Mouse (Mus musculus) spleen, adult 2 months (tissue): ENCODE data around the gene Nedd9. TPM values are rescaled to one million over a fixed set of nuclear protein-coding genes. Genes with fewer than 3 reads are reported as not detected.

Experiments used
- DNase-seq, 2 experiments: peaks; one replicate each; pipeline versions ENCODE4 v3.0.0 to v3.0.0-alpha.2; 2012 to 2021; ENCODE audit warnings: low spot score in 2 of 2, low read depth in 1 of 2
- H3K27ac ChIP-seq: fragments of 200-500 bp; 2 replicates; pipeline ENCODE4 v1.5.1; 2012; ENCODE audit warnings: low read length, inconsistent platforms; ENCODE audit not compliant: insufficient read depth
- H3K27me3 ChIP-seq: fragments of 200-500 bp; 2 replicates; pipeline ENCODE4 v1.6.1; 2012; ENCODE audit warnings: mild to moderate bottlenecking, moderate library complexity, low read length, inconsistent platforms; ENCODE audit not compliant: control insufficient read depth, insufficient read depth
- H3K36me3 ChIP-seq: fragments of 200-500 bp; 2 replicates; pipeline ENCODE4 v1.6.1; 2012; ENCODE audit warnings: mild to moderate bottlenecking, low read length, inconsistent platforms; ENCODE audit not compliant: control insufficient read depth, insufficient read depth
- H3K4me1 ChIP-seq: fragments of 200-500 bp; 2 replicates; pipeline ENCODE4 v1.6.1; 2011; ENCODE audit warnings: inconsistent platforms; ENCODE audit not compliant: control insufficient read depth, insufficient read depth, insufficient read length
- H3K4me3 ChIP-seq: fragments of 200-500 bp; 2 replicates; pipeline ENCODE4 v1.5.1; 2011; ENCODE audit warnings: mild to moderate bottlenecking, inconsistent platforms; ENCODE audit not compliant: insufficient read depth, insufficient read length; ENCODE audit errors: extremely low read depth
- CTCF ChIP-seq: fragments of 200-500 bp; IDR thresholded peaks from 2 replicates; pipeline ENCODE4 v1.5.1; 2011; ENCODE audit warnings: mild to moderate bottlenecking, inconsistent platforms; ENCODE audit not compliant: insufficient read depth, insufficient read length, insufficient replicate concordance; ENCODE audit errors: extremely low read depth
- POLR2A ChIP-seq: fragments of 200-500 bp; IDR thresholded peaks from 2 replicates; pipeline ENCODE4 v1.6.1; 2011; ENCODE audit warnings: low read depth, low read length, inconsistent platforms
- WGBS: fragments of 180-500 bp; shearing (Covaris S2); methylation state at CpG from one replicate; pipeline ENCODE4 v1.1.7; 2018; 5-methylcytosine and 5-hydroxymethylcytosine counted together
- polyA plus RNA-seq: library from polyadenylated mRNA; depleted of rRNA; stranded (reverse); fragments of >200 nt; gene quantifications from 2 replicates; pipeline ENCODE4 v1.2.3, GENCODE M21; 2012

Nedd9 gene
- polyA plus RNA-seq, 1 experiment = 45.3 TPM

GRCm38 (mm10) chr13:41381041-41381805 is 105.9 kb downstream of the Nedd9 start:
- H3K4me1 ChIP-seq = peaks cover 24% of the 10 kb centered on the region; the same call in 1 of the 2 replicates
- peaks cover 2% of the 10 kb centered on the region for H3K36me3 ChIP-seq
- peak; percentile 21 to 65 for DNase-seq
- H3K27ac ChIP-seq = peak overlapping the region; percentile 79
- H3K4me3 ChIP-seq = no peak overlapping the region
- WGBS = 25% methylated on average over 7 of the region's 7 CpGs
- no peaks in the 10 kb centered on the region for H3K27me3 ChIP-seq
- TF ChIP-seq CTCF = no peak
- no peak for TF ChIP-seq POLR2A

GRCm38 (mm10) chr13:41379951-41380465 is 107.2 kb downstream of the Nedd9 start:
- Histone ChIP-seq H3K27me3 (no peaks in the 10 kb centered on the region), H3K27ac (no peak overlapping the region), H3K36me3 (peaks cover 5% of the 10 kb centered on the region), H3K4me1 (peaks cover 26% of the 10 kb centered on the region; the same call in 1 of the 2 replicates), H3K4me3 (no peak overlapping the region)
- TF ChIP-seq POLR2A (no peak), CTCF (no peak)
- WGBS = 84% methylated on average over 4 of the region's 4 CpGs
- no peak for DNase-seq

GRCm38 (mm10) chr13:41378462-41378861 is 108.7 kb downstream of the Nedd9 start:
- DNase-seq = no peak
- Histone ChIP-seq H3K4me1 (peaks cover 28% of the 10 kb centered on the region; the same call in 1 of the 2 replicates), H3K4me3 (no peak overlapping the region), H3K27me3 (no peaks in the 10 kb centered on the region), H3K36me3 (peaks cover 5% of the 10 kb centered on the region), H3K27ac (no peak overlapping the region)
- WGBS = 89% methylated on average over 5 of the region's 5 CpGs
- no peak for TF ChIP-seq POLR2A
- TF ChIP-seq CTCF = no peak

GRCm38 (mm10) chr13:41377856-41378255 is 109.3 kb downstream of the Nedd9 start:
- WGBS = 94% methylated on average over 9 of the region's 9 CpGs
- no peak for DNase-seq

GRCm38 (mm10) chr13:41377011-41377431 is 110.1 kb downstream of the Nedd9 start:
- DNase-seq = no peak
- no peaks in the 10 kb centered on the region for H3K27me3 ChIP-seq
- no peak overlapping the region for H3K27ac ChIP-seq
- peaks cover 5% of the 10 kb centered on the region for H3K36me3 ChIP-seq
- peaks cover 31% of the 10 kb centered on the region for H3K4me1 ChIP-seq
- TF ChIP-seq CTCF (no peak), POLR2A (no peak)
- 82% methylated on average over 2 of the region's 2 CpGs for WGBS
- H3K4me3 ChIP-seq = no peak overlapping the region

More at GRCm38 (mm10) chr13:41377856-41378255, 109.3 kb downstream of the Nedd9 start:
- peaks cover 5% of the 10 kb centered on the region for H3K36me3 ChIP-seq
- no peak overlapping the region for H3K27ac ChIP-seq
- no peak overlapping the region for H3K4me3 ChIP-seq
- TF ChIP-seq CTCF (no peak), POLR2A (no peak)
- peaks cover 32% of the 10 kb centered on the region; the same call in 1 of the 2 replicates for H3K4me1 ChIP-seq
- H3K27me3 ChIP-seq = no peaks in the 10 kb centered on the region

- no peaks in the 10 kb centered on the region for H3K27me3 ChIP-seq
- H3K36me3 ChIP-seq = peaks cover 5% of the 10 kb centered on the region
- no peak for DNase-seq
- H3K4me1 ChIP-seq = peaks cover 27% of the 10 kb centered on the region
- no peak overlapping the region for H3K4me3 ChIP-seq
- H3K27ac ChIP-seq = no peak overlapping the region
- no peak for TF ChIP-seq CTCF
- no peak for TF ChIP-seq POLR2A
- WGBS = 58% methylated on average over 4 of the region's 4 CpGs
These were observed 111.1 kb downstream of the Nedd9 start for GRCm38 (mm10) chr13:41376111-41376510.

GRCm38 (mm10) chr13:41375696-41376095 is 111.5 kb downstream of the Nedd9 start:
- Histone ChIP-seq H3K27ac (no peak overlapping the region), H3K4me1 (peaks cover 23% of the 10 kb centered on the region), H3K36me3 (peaks cover 5% of the 10 kb centered on the region), H3K4me3 (no peak overlapping the region), H3K27me3 (no peaks in the 10 kb centered on the region)
- DNase-seq = no peak
- TF ChIP-seq CTCF (no peak), POLR2A (no peak)
- WGBS = 87% methylated on average over 6 of the region's 6 CpGs
